Mouse (Mus musculus): Measurements from ENCODE around the gene Olfr1496. TPM values are rescaled to one million over a fixed set of nuclear protein-coding genes. Genes with fewer than 3 reads are reported as not detected.

Gene Olfr1496
- polyA plus RNA-seq, 1 experiment from 2014 or later, result not detected

Other genes with a start within 250 kb of the Olfr1496 start
- gene Olfr1480, start 250.0 kb upstream of the Olfr1496 start, polyA plus RNA-seq (2016; fragmentation: Nextera tagmentation; extraction: Ambion mirVana), result not detected in 2 replicates
- gene Olfr1484, start 194.4 kb upstream of the Olfr1496 start, polyA plus RNA-seq (2016; fragmentation: Nextera tagmentation; extraction: Ambion mirVana), result not detected in 2 replicates
- gene Olfr1487, start 160.5 kb upstream of the Olfr1496 start, polyA plus RNA-seq (2016; fragmentation: Nextera tagmentation; extraction: Ambion mirVana), result not detected in 2 replicates
- not detected in 2 replicates for gene Olfr1489, start 146.3 kb upstream of the Olfr1496 start, polyA plus RNA-seq (2016; fragmentation: Nextera tagmentation; extraction: Ambion mirVana)
- not detected in 2 replicates for gene Olfr1490, start 126.8 kb upstream of the Olfr1496 start, polyA plus RNA-seq (2016; fragmentation: Nextera tagmentation; extraction: Ambion mirVana)
- not detected in 2 replicates for gene Olfr1491, start 80.6 kb upstream of the Olfr1496 start, polyA plus RNA-seq (2016; fragmentation: Nextera tagmentation; extraction: Ambion mirVana)
- not detected in 2 replicates for gene Olfr1493-ps1, start 54.6 kb upstream of the Olfr1496 start, polyA plus RNA-seq (2016; fragmentation: Nextera tagmentation; extraction: Ambion mirVana)
- gene Olfr1494, start 38.1 kb upstream of the Olfr1496 start, polyA plus RNA-seq (2016; fragmentation: Nextera tagmentation; extraction: Ambion mirVana), result not detected in 2 replicates
- not detected in 2 replicates for gene Olfr1495, start 13.3 kb upstream of the Olfr1496 start, polyA plus RNA-seq (2016; fragmentation: Nextera tagmentation; extraction: Ambion mirVana)
- gene Olfr1497, start 20.3 kb downstream of the Olfr1496 start, polyA plus RNA-seq (2016; fragmentation: Nextera tagmentation; extraction: Ambion mirVana), result not detected in 2 replicates
- gene Olfr1499, start 41.6 kb downstream of the Olfr1496 start, polyA plus RNA-seq (2016; fragmentation: Nextera tagmentation; extraction: Ambion mirVana), result not detected in 2 replicates
- not detected in 2 replicates for gene Olfr1500, start 52.6 kb downstream of the Olfr1496 start, polyA plus RNA-seq (2016; fragmentation: Nextera tagmentation; extraction: Ambion mirVana)
- not detected in 2 replicates for gene Olfr1501, start 72.8 kb downstream of the Olfr1496 start, polyA plus RNA-seq (2016; fragmentation: Nextera tagmentation; extraction: Ambion mirVana)
- not detected in 2 replicates for gene Olfr1502, start 83.9 kb downstream of the Olfr1496 start, polyA plus RNA-seq (2016; fragmentation: Nextera tagmentation; extraction: Ambion mirVana)
- not detected in 2 replicates for gene Olfr1504, start 120.0 kb downstream of the Olfr1496 start, polyA plus RNA-seq (2016; fragmentation: Nextera tagmentation; extraction: Ambion mirVana)
- gene Olfr1505, start 135.7 kb downstream of the Olfr1496 start, polyA plus RNA-seq (2016; fragmentation: Nextera tagmentation; extraction: Ambion mirVana), result not detected in 2 replicates

Measured in midbrain, embryonic 10.5 days (tissue).